Comparison of ENCODE assay signal across 9 mouse cellular contexts in genomic region chr14:122474891-122475556, GRCm38 (mm10). TPM values are rescaled to one million over a fixed set of nuclear protein-coding genes. Genes with fewer than 3 reads are reported as not detected.
DNase-seq lines count a peak whose midpoint lies in the region; ATAC-seq lines count a peak whose summit lies in the region.
"Had no signal": no experiment of that assay in that cellular context is flagged by ENCODE, and none has a peak within 500 bp of the region (broad histone marks: within the 10 kb centered on the region; RNA-seq: fewer than 3 reads in every experiment).

Gene Zic2, plus strand, starts transcription at chr14:122475435.

- H3K36me3 ChIP-seq in embryonic facial prominence, embryonic 14.5 days (ENCODE audit: control insufficient read depth, insufficient read depth, low read length) = no peaks in the 10 kb centered on the region

- H3K4me3 ChIP-seq in embryonic facial prominence, embryonic 14.5 days (ENCODE audit: low read depth, low read length) = peak within 1 kb of the TSS; percentile 49

- WGBS in embryonic facial prominence, embryonic 14.5 days = 1% methylated on average over 15 of the region's 73 CpGs

- H3K4me2 ChIP-seq in embryonic facial prominence, embryonic 14.5 days (ENCODE audit: low read depth, low read length) = peak within 1 kb of the TSS; percentile 68

- peaks cover 96% of the 10 kb centered on the region for H3K27me3 ChIP-seq in embryonic facial prominence, embryonic 14.5 days (replicated peaks; ENCODE audit: control insufficient read depth, insufficient read depth, low read length)

- peaks cover 12% of the 10 kb centered on the region for H3K4me1 ChIP-seq in embryonic facial prominence, embryonic 14.5 days (ENCODE audit: control insufficient read depth, insufficient read depth, low read length)

- DNase-seq in layer of hippocampus, adult 11-12 months (ENCODE audit: low spot score) = peak; percentile 42
- no peak for DNase-seq in layer of hippocampus, adult 9-10 months (ENCODE audit: low spot score)
- peak; percentile 48 for DNase-seq in adrenal gland, postnatal 25 days
- DNase-seq in embryonic facial prominence, embryonic 14.5 days (ENCODE audit: low spot score) = peak; percentile 47
- DNase-seq in kidney, postnatal 4 days = peak; percentile 39 to 62
- DNase-seq in adipocyte (ENCODE audit: low spot score) = no peak
- no peak for DNase-seq in urinary bladder, postnatal 25 days (ENCODE audit: low spot score)

- ATAC-seq in embryonic facial prominence, embryonic 14.5 days (ENCODE audit: low read depth) = peak; percentile 62
- ATAC-seq in megakaryocyte progenitor cell, adult 5-6 weeks (replicated peaks; ENCODE audit: poor library complexity) = peak; percentile 9; the same call in 1 of the 2 replicates

- H3K9me3 ChIP-seq in embryonic facial prominence, embryonic 14.5 days (ENCODE audit: control insufficient read depth, low read length) = no peaks in the 10 kb centered on the region

- peak within 1 kb of the TSS; percentile 63 for H3K9ac ChIP-seq in embryonic facial prominence, embryonic 14.5 days (ENCODE audit: low read depth, low read length)

- peak within 1 kb of the TSS; percentile 70; the same call in 1 of the 2 replicates for H3K27ac ChIP-seq in embryonic facial prominence, embryonic 14.5 days (replicated peaks; ENCODE audit: low read depth, low read length)

RNA-seq across cellular contexts. Expression of gene Zic2, which starts in this region (rescaled TPM):
- total RNA-seq in adrenal gland, postnatal 25 days (2021) = not detected in 2 replicates
- polyA plus RNA-seq in embryonic facial prominence, embryonic 14.5 days (2014; fragmentation: Nextera tagmentation; extraction: Ambion mirVana) = 1.6 TPM in 2 replicates
- total RNA-seq in megakaryocyte progenitor cell, adult 5-6 weeks (2015) = not detected in 2 replicates
- not detected in 2 replicates for total RNA-seq in megakaryocyte progenitor cell, adult 5-6 weeks (2017)
- total RNA-seq: adrenal gland, adult 18-20 months had no signal

Comparison
In these comparisons a context has a peak if more than half of its experiments do, and no peak if none do; other contexts are left out.
1. DNase-seq: peak in layer of hippocampus, adult 11-12 months (single experiment), embryonic facial prominence, embryonic 14.5 days (single experiment) and kidney, postnatal 4 days (2 of 2); none in layer of hippocampus, adult 9-10 months (single experiment), adipocyte (single experiment) and urinary bladder, postnatal 25 days (single experiment).
2. Peak in DNase-seq in adrenal gland, postnatal 25 days; RNA of the gene not detected or under 1 TPM.
3. Peak in ATAC-seq in megakaryocyte progenitor cell, adult 5-6 weeks; RNA of the gene not detected or under 1 TPM.